Mouse (Mus musculus): ENCODE measurements at regions not wholly inside any gene's neighbourhood (a gene's known extent, or its start where the extent isn't known, plus 50 kb on each side); places are given as distances from the start of the nearest gene placed in this dataset.

DNA sequence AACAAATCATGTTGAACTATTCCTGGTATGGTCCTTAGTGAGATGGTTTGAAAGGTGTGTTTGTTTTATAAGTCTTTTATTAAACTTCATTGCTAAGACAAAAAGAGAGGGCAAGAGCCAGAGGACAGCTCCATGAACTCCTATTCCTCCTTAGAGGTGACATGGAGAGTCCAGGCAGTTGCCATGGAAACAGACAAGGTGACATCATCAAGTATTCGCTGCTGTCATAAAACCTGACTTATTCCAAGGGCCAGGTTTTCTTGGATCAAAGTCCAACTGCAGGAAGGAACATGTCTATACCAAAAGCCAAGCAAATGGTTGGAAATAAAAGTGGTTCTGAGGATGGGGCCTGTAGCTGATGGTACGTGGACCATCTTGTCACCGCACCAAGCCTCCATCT is 383.0 kb upstream of the Sall1 start:
- no peak overlapping the region for H3K4me3 ChIP-seq (replicated peaks; ENCODE audit: control insufficient read depth, low read depth, low read length)
- no peak overlapping the region for H3K27ac ChIP-seq (ENCODE audit: control insufficient read depth, insufficient read depth, low read depth, low read length, poor library complexity)
- H3K4me1 ChIP-seq (ENCODE audit: control insufficient read depth, insufficient read depth, low read length), result no peaks in the 10 kb centered on the region
- no peak for TF ChIP-seq CTCF (IDR thresholded peaks at IDR 0.05; ENCODE audit: control insufficient read depth, insufficient read depth, low read length)
- no peak for TF ChIP-seq POLR2A (IDR thresholded peaks at IDR 0.05; ENCODE audit: borderline replicate concordance, control insufficient read depth, low read depth, low read length)
- WGBS, result 84% methylated on average over 3 of the region's 3 CpGs

DNA sequence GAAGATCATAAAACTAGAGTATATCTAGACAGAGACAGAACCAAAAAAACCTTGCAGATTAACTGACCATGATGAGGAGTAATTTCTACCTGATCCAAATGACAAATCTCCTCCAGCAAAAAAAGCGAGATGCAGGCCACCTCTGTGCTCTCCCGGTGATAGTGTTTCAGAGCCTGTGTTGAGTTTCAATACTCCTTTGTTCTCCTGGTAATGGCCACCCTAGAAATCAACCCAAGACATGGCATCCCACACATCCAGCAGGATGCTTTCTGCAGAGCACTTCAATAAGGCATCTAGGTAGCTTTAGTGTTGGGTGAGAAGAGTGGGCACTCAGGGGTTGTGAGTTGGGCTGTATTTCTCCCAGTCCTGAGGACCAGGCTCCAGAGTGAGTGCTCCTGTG is 371.3 kb upstream of the Sall1 start:
- Histone ChIP-seq H3K27ac (ENCODE audit: control insufficient read depth, insufficient read depth, low read depth, low read length, poor library complexity) (no peak overlapping the region), H3K4me1 (ENCODE audit: control insufficient read depth, insufficient read depth, low read length) (no peaks in the 10 kb centered on the region), H3K4me3 (replicated peaks; ENCODE audit: control insufficient read depth, low read depth, low read length) (no peak overlapping the region)
- WGBS, result 75% methylated on average over 2 of the region's 2 CpGs
- TF ChIP-seq CTCF (IDR thresholded peaks at IDR 0.05; ENCODE audit: control insufficient read depth, insufficient read depth, low read length) (no peak), POLR2A (IDR thresholded peaks at IDR 0.05; ENCODE audit: borderline replicate concordance, control insufficient read depth, low read depth, low read length) (no peak)

DNA sequence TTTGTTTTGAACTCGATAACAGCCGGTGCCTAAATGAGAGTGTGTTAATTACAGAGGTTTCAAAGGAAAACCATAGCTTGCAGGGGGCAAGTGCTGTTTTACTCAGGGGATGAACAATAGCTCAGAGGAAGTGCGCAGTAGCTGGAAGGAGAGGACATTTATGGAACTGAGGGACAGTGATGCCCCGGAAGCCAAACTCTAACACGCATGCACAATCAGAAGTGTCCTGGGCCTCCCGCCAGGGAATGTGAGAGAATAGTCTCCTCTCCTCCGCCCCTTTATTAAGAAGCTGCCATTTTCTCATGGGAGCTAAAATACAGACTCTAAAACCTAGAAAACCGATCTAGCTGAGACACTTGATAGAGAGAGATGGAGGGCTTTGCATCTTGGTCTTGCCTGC is 368.5 kb upstream of the Sall1 start:
- H3K4me1 ChIP-seq (ENCODE audit: control insufficient read depth, insufficient read depth, low read length), result no peaks in the 10 kb centered on the region
- no peak overlapping the region for H3K27ac ChIP-seq (ENCODE audit: control insufficient read depth, insufficient read depth, low read depth, low read length, poor library complexity)
- WGBS, result 75% methylated on average over 8 of the region's 8 CpGs
- no peak for TF ChIP-seq CTCF (IDR thresholded peaks at IDR 0.05; ENCODE audit: control insufficient read depth, insufficient read depth, low read length)
- no peak for TF ChIP-seq POLR2A (IDR thresholded peaks at IDR 0.05; ENCODE audit: borderline replicate concordance, control insufficient read depth, low read depth, low read length)
- no peak overlapping the region for H3K4me3 ChIP-seq (replicated peaks; ENCODE audit: control insufficient read depth, low read depth, low read length)

GRCm38 (mm10) chr8:89412046-89412445 is 368.1 kb upstream of the Sall1 start:
- no peak overlapping the region for H3K27ac ChIP-seq (ENCODE audit: control insufficient read depth, insufficient read depth, low read depth, low read length, poor library complexity)
- H3K4me3 ChIP-seq (replicated peaks; ENCODE audit: control insufficient read depth, low read depth, low read length), result no peak overlapping the region
- 38% methylated on average over 7 of the region's 7 CpGs for WGBS
- TF ChIP-seq POLR2A (IDR thresholded peaks at IDR 0.05; ENCODE audit: borderline replicate concordance, control insufficient read depth, low read depth, low read length) (no peak), CTCF (IDR thresholded peaks at IDR 0.05; ENCODE audit: control insufficient read depth, insufficient read depth, low read length) (no peak)
- H3K4me1 ChIP-seq (ENCODE audit: control insufficient read depth, insufficient read depth, low read length), result no peaks in the 10 kb centered on the region

DNA sequence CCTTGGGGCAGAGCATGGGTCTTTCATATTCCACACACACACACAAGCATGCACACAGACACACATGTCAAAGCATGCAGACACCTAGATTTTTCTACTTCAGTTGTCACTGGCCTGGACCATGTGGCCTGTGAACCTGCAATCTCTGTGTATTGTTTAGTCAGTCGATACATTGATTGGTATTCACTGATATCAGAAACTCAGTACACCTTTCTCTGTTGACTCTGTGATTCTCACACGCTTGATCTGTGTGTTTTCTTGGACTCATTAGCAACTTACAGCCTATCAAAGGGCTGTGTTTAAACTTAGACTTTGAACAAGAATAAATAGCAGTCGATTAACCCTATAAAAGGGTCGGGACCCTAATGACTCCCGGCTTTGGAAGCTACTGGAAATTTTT is 362.7 kb upstream of the Sall1 start:
- TF ChIP-seq POLR2A (IDR thresholded peaks at IDR 0.05; ENCODE audit: borderline replicate concordance, control insufficient read depth, low read depth, low read length), result no peak
- no peak for TF ChIP-seq CTCF (IDR thresholded peaks at IDR 0.05; ENCODE audit: control insufficient read depth, insufficient read depth, low read length)

DNA sequence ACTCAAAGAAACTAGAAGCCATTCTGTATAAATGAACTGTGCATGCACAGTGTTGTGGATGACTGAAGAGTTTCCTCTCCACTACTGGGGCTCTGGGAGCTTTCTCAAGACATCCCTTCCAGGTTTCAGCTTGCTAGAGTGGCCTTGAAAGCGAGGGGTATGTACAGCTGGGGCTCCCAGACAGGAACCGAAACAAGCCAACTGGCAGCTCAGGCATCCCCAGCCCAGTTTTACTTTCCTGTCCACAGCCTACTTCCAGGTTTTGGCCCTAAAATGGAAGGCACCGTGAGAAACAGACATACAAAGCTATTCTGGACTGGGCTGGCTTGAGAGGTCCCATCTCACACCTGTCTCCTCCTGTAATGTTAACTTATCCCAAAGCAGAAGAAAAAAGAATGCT is 360.3 kb upstream of the Sall1 start:
- Histone ChIP-seq H3K4me1 (ENCODE audit: control insufficient read depth, insufficient read depth, low read length) (no peaks in the 10 kb centered on the region), H3K27ac (ENCODE audit: control insufficient read depth, insufficient read depth, low read depth, low read length, poor library complexity) (no peak overlapping the region), H3K4me3 (replicated peaks; ENCODE audit: control insufficient read depth, low read depth, low read length) (no peak overlapping the region)
- TF ChIP-seq POLR2A (IDR thresholded peaks at IDR 0.05; ENCODE audit: borderline replicate concordance, control insufficient read depth, low read depth, low read length) (no peak), CTCF (IDR thresholded peaks at IDR 0.05; ENCODE audit: control insufficient read depth, insufficient read depth, low read length) (no peak)
- WGBS, result 60% methylated on average over 3 of the region's 3 CpGs

More for the DNA sequence above, 362.7 kb upstream of the Sall1 start:
- Histone ChIP-seq H3K27ac (ENCODE audit: control insufficient read depth, insufficient read depth, low read depth, low read length, poor library complexity) (no peak overlapping the region), H3K4me3 (replicated peaks; ENCODE audit: control insufficient read depth, low read depth, low read length) (no peak overlapping the region), H3K4me1 (ENCODE audit: control insufficient read depth, insufficient read depth, low read length) (no peaks in the 10 kb centered on the region)
- 80% methylated on average over 5 of the region's 5 CpGs for WGBS

- TF ChIP-seq POLR2A (IDR thresholded peaks at IDR 0.05; ENCODE audit: borderline replicate concordance, control insufficient read depth, low read depth, low read length) (no peak), CTCF (IDR thresholded peaks at IDR 0.05; ENCODE audit: control insufficient read depth, insufficient read depth, low read length) (no peak)
- H3K4me1 ChIP-seq (ENCODE audit: control insufficient read depth, insufficient read depth, low read length), result no peaks in the 10 kb centered on the region
- no peak overlapping the region for H3K27ac ChIP-seq (ENCODE audit: control insufficient read depth, insufficient read depth, low read depth, low read length, poor library complexity)
- no peak overlapping the region for H3K4me3 ChIP-seq (replicated peaks; ENCODE audit: control insufficient read depth, low read depth, low read length)
These were observed 352.7 kb upstream of the Sall1 start for GRCm38 (mm10) chr8:89396673-89397072.

DNA sequence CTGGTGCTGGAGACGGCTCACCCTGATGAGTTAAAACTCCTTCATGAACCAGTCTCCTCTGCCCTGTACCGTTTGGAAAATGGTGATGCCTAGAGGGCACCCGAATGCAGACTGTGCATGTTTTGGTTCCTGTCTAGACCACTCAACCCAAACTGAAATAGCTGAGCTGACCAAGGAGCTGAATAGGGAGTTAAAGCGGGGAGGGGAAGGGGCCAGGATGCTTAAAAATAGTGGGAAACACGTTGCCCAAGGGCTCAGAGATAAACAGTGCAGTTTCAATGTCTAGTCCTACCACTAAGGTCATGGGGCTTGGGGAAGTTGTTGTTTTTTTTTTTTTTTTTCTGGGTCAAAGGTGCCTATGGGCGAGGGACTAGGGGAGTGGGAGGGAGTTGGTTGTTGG is 348.8 kb upstream of the Sall1 start:
- no peak overlapping the region for H3K27ac ChIP-seq (ENCODE audit: control insufficient read depth, insufficient read depth, low read depth, low read length, poor library complexity)
- H3K4me1 ChIP-seq (ENCODE audit: control insufficient read depth, insufficient read depth, low read length), result no peaks in the 10 kb centered on the region
- TF ChIP-seq CTCF (IDR thresholded peaks at IDR 0.05; ENCODE audit: control insufficient read depth, insufficient read depth, low read length) (no peak), POLR2A (IDR thresholded peaks at IDR 0.05; ENCODE audit: borderline replicate concordance, control insufficient read depth, low read depth, low read length) (no peak)
- H3K4me3 ChIP-seq (replicated peaks; ENCODE audit: control insufficient read depth, low read depth, low read length), result no peak overlapping the region
- 65% methylated on average over 6 of the region's 6 CpGs for WGBS

- Histone ChIP-seq H3K27ac (ENCODE audit: control insufficient read depth, insufficient read depth, low read depth, low read length, poor library complexity) (no peak overlapping the region), H3K4me1 (ENCODE audit: control insufficient read depth, insufficient read depth, low read length) (no peaks in the 10 kb centered on the region), H3K4me3 (replicated peaks; ENCODE audit: control insufficient read depth, low read depth, low read length) (no peak overlapping the region)
- WGBS, result 59% methylated on average over 6 of the region's 6 CpGs
- TF ChIP-seq POLR2A (IDR thresholded peaks at IDR 0.05; ENCODE audit: borderline replicate concordance, control insufficient read depth, low read depth, low read length), result no peak
- no peak for TF ChIP-seq CTCF (IDR thresholded peaks at IDR 0.05; ENCODE audit: control insufficient read depth, insufficient read depth, low read length)
These were observed 344.8 kb upstream of the Sall1 start for GRCm38 (mm10) chr8:89388761-89389160.

Data from bone marrow, adult 2 months (tissue).